Comparison of ENCODE assay signal across 15 mouse cellular contexts in genomic region chr13:26464096-26464495, GRCm38 (mm10).
"Had no signal": no experiment of that assay in that cellular context is flagged by ENCODE, and none has a peak within 500 bp of the region (broad histone marks: within the 10 kb centered on the region; RNA-seq: fewer than 3 reads in every experiment).

No protein-coding gene starts in this region.

- H3K27me3 ChIP-seq: liver, embryonic 15.5 days; midbrain, embryonic 15.5 days; neural tube, embryonic 13.5 days had no signal

- DNase-seq: kidney, postnatal 10 days; kidney, postnatal 4 days; lung, adult 2 months; lung, postnatal 4 days; thymus, adult 2 months; thymus, postnatal 25 days had no signal

- H3K9ac ChIP-seq: liver, embryonic 15.5 days; midbrain, embryonic 15.5 days; neural tube, embryonic 13.5 days had no signal

- H3K36me3 ChIP-seq: limb, embryonic 10.5 days; liver, embryonic 15.5 days; midbrain, embryonic 15.5 days; neural tube, embryonic 13.5 days had no signal

- ATAC-seq: lung, postnatal 0 days; midbrain, embryonic 15.5 days had no signal

- H3K27ac ChIP-seq: layer of hippocampus, adult 2 months; limb, embryonic 10.5 days; liver, embryonic 15.5 days; midbrain, embryonic 15.5 days; neural tube, embryonic 13.5 days; stomach, postnatal 0 days had no signal

- H3K9me3 ChIP-seq: limb, embryonic 10.5 days; liver, embryonic 15.5 days; midbrain, embryonic 15.5 days; neural tube, embryonic 13.5 days had no signal

- H3K4me1 ChIP-seq: limb, embryonic 10.5 days; liver, embryonic 15.5 days; midbrain, embryonic 15.5 days; neural tube, embryonic 13.5 days had no signal

- H3K4me3 ChIP-seq: layer of hippocampus, adult 2 months; limb, embryonic 10.5 days; liver, embryonic 15.5 days; midbrain, embryonic 15.5 days; neural tube, embryonic 13.5 days had no signal

- H3K4me2 ChIP-seq: liver, embryonic 11.5 days; liver, embryonic 15.5 days; midbrain, embryonic 11.5 days; midbrain, embryonic 15.5 days; neural tube, embryonic 13.5 days had no signal
